Mouse (Mus musculus): ENCODE data around the gene Rab3d.

The Rab3d gene

GRCm38 (mm10) chr9:21918035-21918592 lies at the start of gene Rab3d:
Gene Rab3d, minus strand, starts transcription at chr9:21918192.
- ChIA-PET CTCF (interaction anchor here (0.5 to 1.5 kb wide), 9 partner anchors 9 to 320 kb away, joined by 3 to 9 read pairs (median 4); partner anchors contain the start of genes Ccdc159 (in 1 of the 4), Swsap1 (in 1 of the 4) and Tmem205 (in 1 of the 4)), POLR2A (interaction anchor here (0.6 to 2.1 kb wide), 40 partner anchors 9 to 409 kb away, joined by 3 to 47 read pairs (median 4); partner anchors contain the start of genes Ccdc159 (in 4 of the 4), Tmem205 (in 4 of the 4), Kank2 (in 2 of the 4) and Ldlr (in 2 of the 4))

- ChIA-PET POLR2A (interaction anchor here in 3 of 4 experiments (0.6 to 2.3 kb wide), 14 partner anchors 9 to 353 kb away, joined by 3 to 7 read pairs (median 3); partner anchors contain the start of genes Ldlr (in 1 of the 3) and Pigyl (in 1 of the 3)), CTCF (interaction anchor here in 3 of 4 experiments (0.6 to 3.9 kb wide), 6 partner anchors 36 to 193 kb away, joined by 3 to 14 read pairs (median 4); partner anchors contain the start of genes Ccdc159 (in 1 of the 3) and Tmem205 (in 1 of the 3))
Measured at GRCm38 (mm10) chr9:21963417-21963816, 45.4 kb upstream of the Rab3d start, which contains the start of gene Epor. Gene Epor, minus strand, starts transcription at chr9:21963506.

- POLR2A ChIA-PET: interaction anchor here (0.5 to 2.3 kb wide), 17 partner anchors 8 to 448 kb away, joined by 3 to 9 read pairs (median 4); partner anchors contain the start of genes 9530077C05Rik (in 1 of the 4), Ccdc159 (in 1 of the 4), Pigyl (in 1 of the 4) and Tmem205 (in 1 of the 4)
Measured at GRCm38 (mm10) chr9:21962416-21963059, 44.5 kb upstream of the Rab3d start.

GRCm38 (mm10) chr9:21962010-21962409 lies 44.0 kb upstream of the Rab3d start:
- POLR2A ChIA-PET: interaction anchor here in 2 of 4 experiments (0.5 to 2.3 kb wide), 15 partner anchors 9 to 449 kb away, joined by 3 to 9 read pairs (median 5); partner anchors contain the start of genes 9530077C05Rik (in 1 of the 2), Ccdc159 (in 1 of the 2), Pigyl (in 1 of the 2) and Tmem205 (in 1 of the 2)
- CTCF ChIA-PET: interaction anchor here (0.5 to 3.9 kb wide), 11 partner anchors 10 to 875 kb away, joined by 3 to 14 read pairs (median 4); no protein-coding TSS in a partner anchor

More at GRCm38 (mm10) chr9:21962416-21963059, 44.5 kb upstream of the Rab3d start:
- CTCF ChIA-PET: interaction anchor here (0.5 to 3.9 kb wide), 12 partner anchors 35 to 875 kb away, joined by 3 to 14 read pairs (median 4); partner anchors contain the start of genes Ccdc159 (in 1 of the 4) and Tmem205 (in 1 of the 4)

GRCm38 (mm10) chr9:21961366-21961980 lies 43.5 kb upstream of the Rab3d start:
- ChIA-PET POLR2A (interaction anchor here in 3 of 4 experiments (0.5 to 2.3 kb wide), 18 partner anchors 9 to 449 kb away, joined by 3 to 9 read pairs (median 5); partner anchors contain the start of genes 9530077C05Rik (in 1 of the 3), Ccdc159 (in 1 of the 3), Pigyl (in 1 of the 3) and Tmem205 (in 1 of the 3)), CTCF (interaction anchor here in 2 of 4 experiments (0.9 to 3.9 kb wide), 8 partner anchors 10 to 157 kb away, joined by 3 to 14 read pairs (median 4); partner anchors contain the start of genes Ccdc159 (in 1 of the 2) and Tmem205 (in 1 of the 2))

- CTCF ChIA-PET: interaction anchor here in 2 of 4 experiments (1.0 to 3.9 kb wide), 5 partner anchors 18 to 195 kb away, joined by 3 to 14 read pairs (median 4); partner anchors contain the start of genes Ccdc159 (in 1 of the 2) and Tmem205 (in 1 of the 2)
- POLR2A ChIA-PET: interaction anchor here in 3 of 4 experiments (0.5 to 2.1 kb wide), 13 partner anchors 12 to 450 kb away, joined by 3 to 9 read pairs (median 5); partner anchors contain the start of genes 9530077C05Rik (in 1 of the 3), Ccdc159 (in 1 of the 3), Pigyl (in 1 of the 3) and Tmem205 (in 1 of the 3)
Measured at GRCm38 (mm10) chr9:21960558-21961208, 42.7 kb upstream of the Rab3d start.

- ChIA-PET CTCF (interaction anchor here in 2 of 4 experiments (1.0 to 1.4 kb wide), 4 partner anchors 18 to 195 kb away, joined by 3 to 4 read pairs (median 4); partner anchors contain the start of genes Ccdc159 (in 1 of the 2) and Tmem205 (in 1 of the 2)), POLR2A (interaction anchor here in 3 of 4 experiments (0.5 to 2.1 kb wide), 9 partner anchors 11 to 196 kb away, joined by 3 to 9 read pairs (median 6); partner anchors contain the start of genes Ccdc159 (in 1 of the 3), Pigyl (in 1 of the 3) and Tmem205 (in 1 of the 3))
Measured at GRCm38 (mm10) chr9:21960135-21960534, 42.1 kb upstream of the Rab3d start.

GRCm38 (mm10) chr9:21959244-21959643 lies 41.3 kb upstream of the Rab3d start:
- CTCF ChIA-PET: interaction anchor here in 2 of 4 experiments (0.7 to 1.3 kb wide), 2 partner anchors 137 to 170 kb away, joined by 3 read pairs; no protein-coding TSS in a partner anchor

GRCm38 (mm10) chr9:21958372-21958771 lies 40.4 kb upstream of the Rab3d start:
- ChIA-PET POLR2A (interaction anchor here in 2 of 4 experiments (0.7 to 1.7 kb wide), 8 partner anchors 12 to 232 kb away, joined by 3 to 6 read pairs (median 4); partner anchors contain the start of genes Ccdc159 (in 1 of the 2) and Tmem205 (in 1 of the 2)), CTCF (interaction anchor here in 2 of 4 experiments (0.5 to 1.3 kb wide), 3 partner anchors 134 to 138 kb away, joined by 3 read pairs; no protein-coding TSS in a partner anchor)

More at GRCm38 (mm10) chr9:21959244-21959643, 41.3 kb upstream of the Rab3d start:
- POLR2A ChIA-PET: interaction anchor here in 2 of 4 experiments (0.9 to 1.7 kb wide), 4 partner anchors 12 to 95 kb away, joined by 3 to 6 read pairs (median 3); no protein-coding TSS in a partner anchor

- ChIA-PET POLR2A (interaction anchor here in 3 of 4 experiments (0.5 to 1.6 kb wide), 16 partner anchors 20 to 574 kb away, joined by 3 to 10 read pairs (median 4); partner anchors contain the start of genes Ccdc159 (in 2 of the 3), Tmem205 (in 2 of the 3) and Ldlr (in 1 of the 3)), CTCF (interaction anchor here in 3 of 4 experiments (0.6 to 1.1 kb wide), 7 partner anchors 11 to 200 kb away, joined by 3 to 4 read pairs (median 3); partner anchors contain the start of gene Rab3d (in 1 of the 3))
Measured at GRCm38 (mm10) chr9:21955570-21956281, 37.7 kb upstream of the Rab3d start, which contains the start of gene Swsap1. Gene Swsap1, plus strand, starts transcription at chr9:21955755.

GRCm38 (mm10) chr9:21955225-21955569 lies 37.2 kb upstream of the Rab3d start:
- CTCF ChIA-PET: interaction anchor here in 3 of 4 experiments (0.6 to 1.1 kb wide), 7 partner anchors 11 to 201 kb away, joined by 3 to 4 read pairs (median 3); partner anchors contain the start of gene Rab3d (in 1 of the 3)
- POLR2A ChIA-PET: interaction anchor here in 3 of 4 experiments (0.6 to 1.6 kb wide), 14 partner anchors 21 to 574 kb away, joined by 3 to 10 read pairs (median 3); partner anchors contain the start of genes Ccdc159 (in 2 of the 3), Tmem205 (in 2 of the 3) and Ldlr (in 1 of the 3)

- POLR2A ChIA-PET: interaction anchor here in 2 of 4 experiments (0.7 to 1.6 kb wide), 6 partner anchors 24 to 353 kb away, joined by 3 to 7 read pairs (median 4); partner anchors contain the start of gene Ldlr (in 1 of the 2)
- CTCF ChIA-PET: interaction anchor here in 1 of 4 experiments (1.1 kb wide), 1 partner anchor 163 kb away, joined by 3 read pairs; no protein-coding TSS in a partner anchor
Measured at GRCm38 (mm10) chr9:21954635-21955034, 36.6 kb upstream of the Rab3d start.

- CTCF ChIA-PET: interaction anchor here in 2 of 4 experiments (0.8 to 1.1 kb wide), 2 partner anchors 79 to 83 kb away, joined by 3 read pairs; no protein-coding TSS in a partner anchor
- POLR2A ChIA-PET: interaction anchor here in 2 of 4 experiments (0.6 to 1.5 kb wide), 5 partner anchors 10 to 229 kb away, joined by 3 to 4 read pairs (median 3); partner anchors contain the start of gene Epor (in 1 of the 2)
Measured at GRCm38 (mm10) chr9:21953600-21953999, 35.6 kb upstream of the Rab3d start.

- ChIA-PET POLR2A (interaction anchor here in 1 of 4 experiments (1.5 kb wide), 1 partner anchor 228 kb away, joined by 4 read pairs; no protein-coding TSS in a partner anchor), CTCF (interaction anchor here in 3 of 4 experiments (0.5 to 0.6 kb wide), 4 partner anchors 177 to 382 kb away, joined by 3 to 6 read pairs (median 4); no protein-coding TSS in a partner anchor)
Measured at GRCm38 (mm10) chr9:21951977-21952376, 34.0 kb upstream of the Rab3d start.

- ChIA-PET CTCF (interaction anchor here in 1 of 4 experiments (1.0 kb wide), 1 partner anchor 317 kb away, joined by 3 read pairs; no protein-coding TSS in a partner anchor), POLR2A (no interaction called here)
Measured at GRCm38 (mm10) chr9:21950322-21950721, 32.3 kb upstream of the Rab3d start.
